Mouse (Mus musculus) brain, embryonic 14.5 days (tissue): ENCODE results near the gene Drd2. TPM values are rescaled to one million over a fixed set of nuclear protein-coding genes. Genes with fewer than 3 reads are reported as not detected.

Experiments
- DNase-seq: peaks from one replicate; pipeline ENCODE4 v3.0.0-alpha.2; 2011; ENCODE audit warnings: low read depth
- CTCF ChIP-seq: fragments of 200-500 bp; IDR thresholded peaks from 2 replicates; pipeline ENCODE4 v1.5.1; 2012; ENCODE audit warnings: inconsistent platforms, mild to moderate bottlenecking, moderate library complexity, borderline replicate concordance; ENCODE audit not compliant: insufficient read depth, insufficient read length; ENCODE audit errors: extremely low read depth
- POLR2A ChIP-seq: fragments of 200-500 bp; IDR thresholded peaks from 2 replicates; pipeline ENCODE4 v1.6.1; 2012; ENCODE audit warnings: mild to moderate bottlenecking, inconsistent platforms, borderline replicate concordance; ENCODE audit not compliant: poor library complexity, insufficient read depth, insufficient read length, severe bottlenecking; ENCODE audit errors: extremely low read depth
- polyA plus RNA-seq: library from polyadenylated mRNA; depleted of rRNA; stranded (reverse); fragments of >200 nt; gene quantifications from 2 replicates; pipeline ENCODE4 v1.2.3, GENCODE M21; 2012; rRNA removed

Drd2 gene
- polyA plus RNA-seq, 1 experiment: 8.2 TPM

DNA sequence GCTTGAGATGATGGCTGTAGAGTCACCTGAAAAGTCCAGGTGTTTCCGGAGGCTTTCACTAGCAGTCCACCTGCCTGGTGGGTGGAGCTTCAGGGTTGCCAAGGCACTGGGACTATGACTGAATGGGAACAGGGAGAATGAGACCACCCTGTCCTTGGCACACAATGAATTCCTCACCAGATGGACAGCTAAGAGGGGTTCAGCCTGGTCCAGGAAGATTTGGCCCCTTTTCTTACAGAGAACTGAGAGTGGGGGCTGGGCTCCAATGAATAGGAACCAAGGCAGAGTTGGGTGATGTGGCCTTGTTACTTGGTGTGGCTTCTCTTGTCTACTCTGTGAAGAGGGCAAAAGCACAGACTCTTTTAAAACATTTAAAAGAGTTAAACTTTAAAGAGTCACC is 112.0 kb downstream of the Drd2 start:
- no peak for TF ChIP-seq CTCF
- TF ChIP-seq POLR2A: no peak
- no peak for DNase-seq

GRCm38 (mm10) chr9:49456136-49456535 is 115.7 kb downstream of the Drd2 start:
- TF ChIP-seq POLR2A: no peak
- TF ChIP-seq CTCF: no peak
- no peak for DNase-seq

Other genes starting within 250 kb of the Drd2 start
- not detected in 2 replicates for gene Gm4894, start 90.1 kb upstream of the Drd2 start, polyA plus RNA-seq
- gene Ankk1, start 86.4 kb downstream of the Drd2 start, polyA plus RNA-seq: 0.06 and 0.07 TPM in 2 replicates
- 1.2 and 2.5 TPM in 2 replicates for gene Ttc12, start 145.6 kb downstream of the Drd2 start, polyA plus RNA-seq